ENCODE assay signal across 12 mouse cellular contexts in the genomic region with DNA sequence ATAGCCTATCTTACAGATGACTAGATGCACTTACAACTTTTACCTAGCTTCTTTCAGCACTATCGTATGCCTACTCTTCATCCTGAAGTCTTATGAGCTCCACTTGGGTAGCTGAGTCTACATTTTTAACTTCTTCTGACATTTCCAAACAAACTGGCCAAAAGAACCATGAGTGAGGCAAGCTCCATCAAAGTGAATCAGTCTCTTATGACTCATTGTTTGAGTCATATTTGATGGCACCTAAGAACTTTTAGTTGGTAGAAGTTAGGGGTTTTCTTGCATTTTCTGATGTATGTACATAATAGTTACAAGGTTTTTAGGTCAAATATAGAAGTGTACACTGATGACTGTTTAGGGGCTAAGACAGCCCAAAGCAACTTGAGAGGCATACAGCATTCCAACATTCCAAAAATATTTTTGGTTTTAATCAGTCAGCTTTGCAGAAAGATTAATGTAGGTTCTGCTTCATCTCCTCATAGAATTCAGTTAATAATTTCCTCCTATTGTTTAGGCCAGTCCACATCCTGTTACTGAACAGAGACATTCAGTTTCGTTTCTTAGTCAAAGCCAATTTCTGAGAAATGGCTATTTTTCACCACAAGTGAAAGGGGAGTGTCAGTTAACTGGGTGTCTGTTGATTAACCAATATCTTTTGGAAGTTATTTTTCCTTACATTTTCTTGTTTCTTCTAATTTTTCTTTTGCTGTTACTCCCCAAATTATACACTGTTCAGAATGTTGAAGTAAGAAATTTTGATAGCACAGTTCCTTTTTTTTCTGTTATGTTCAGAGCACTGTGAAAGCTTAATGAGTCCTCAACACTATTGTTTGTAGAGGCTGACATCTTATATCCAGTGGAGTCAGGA. TPM values are rescaled to one million over a fixed set of nuclear protein-coding genes. Genes with fewer than 3 reads are reported as not detected.
DNase-seq lines count a peak whose midpoint lies in the region; ATAC-seq and TF ChIP-seq lines count a peak whose summit lies in the region.
"Had no signal": no experiment of that assay in that cellular context is flagged by ENCODE, and none has a peak within 500 bp of the region (broad histone marks: within the 10 kb centered on the region; RNA-seq: fewer than 3 reads in every experiment).

No protein-coding gene starts in this region.

- no peak overlapping the region for H3K4me2 ChIP-seq in liver, embryonic 15.5 days
- H3K4me2 ChIP-seq in forebrain, embryonic 13.5 days = no peak overlapping the region
- H3K4me2 ChIP-seq: midbrain, embryonic 13.5 days had no signal

- CTCF ChIA-PET in Patski (lab: Charles Lee) = no interaction called here

- WGBS in liver, embryonic 15.5 days (ENCODE audit: insufficient replicate concordance) = 36% methylated on average over 2 of the region's 2 CpGs
- 77% methylated on average over 2 of the region's 2 CpGs for WGBS in forebrain, embryonic 13.5 days

- POLR2A ChIA-PET in Patski (lab: Charles Lee) = no interaction called here

- intact Hi-C loops in left cerebral cortex, postnatal 10 days (cut with DNase I) = no loop called here

- peak; percentile 96 for ATAC-seq in Patski
- peak; percentile 18; the same call in 1 of the 2 replicates for ATAC-seq in liver, embryonic 15.5 days (ENCODE audit: insufficient read depth)
- ATAC-seq in forebrain, embryonic 13.5 days = no peak
- ATAC-seq: midbrain, embryonic 13.5 days had no signal

- no peaks in the 10 kb centered on the region for H3K36me3 ChIP-seq in liver, embryonic 15.5 days (replicated peaks)
- H3K36me3 ChIP-seq in forebrain, embryonic 13.5 days (ENCODE audit: poor library complexity, severe bottlenecking) = no peaks in the 10 kb centered on the region
- H3K36me3 ChIP-seq: midbrain, embryonic 13.5 days had no signal

- H3K4me1 ChIP-seq in liver, embryonic 15.5 days (replicated peaks) = no peaks in the 10 kb centered on the region
- no peaks in the 10 kb centered on the region for H3K4me1 ChIP-seq in forebrain, embryonic 13.5 days
- H3K4me1 ChIP-seq: midbrain, embryonic 13.5 days had no signal

- peak; percentile 69 for DNase-seq in kidney, adult 9 months
- no peak for DNase-seq in kidney, postnatal 25 days
- DNase-seq in 416B (ENCODE audit: low read depth) (peak; percentile 76), Patski (ENCODE audit: low read depth, low spot score) (peak; percentile 48)
- no peak for DNase-seq in left cerebral cortex, postnatal 10 days (ENCODE audit: extremely low spot score in 1 of 2, low spot score in 2 of 2)
- DNase-seq in c-Kit-positive CD71-positive TER-119-positive erythroid progenitor cells, embryonic 14.5 days (ENCODE audit: low spot score) = no peak
- DNase-seq: cerebellum, postnatal 36 days; thymus, postnatal 36 days had no signal

- no peak overlapping the region for H3K4me3 ChIP-seq in liver, embryonic 15.5 days (replicated peaks)
- H3K4me3 ChIP-seq in forebrain, embryonic 13.5 days = no peak overlapping the region
- H3K4me3 ChIP-seq: midbrain, embryonic 13.5 days had no signal

- H3K27ac ChIP-seq in liver, embryonic 15.5 days (replicated peaks) = no peak overlapping the region
- H3K27ac ChIP-seq in forebrain, embryonic 13.5 days = no peak overlapping the region
- H3K27ac ChIP-seq: midbrain, embryonic 13.5 days had no signal

- no peaks in the 10 kb centered on the region for H3K9me3 ChIP-seq in liver, embryonic 15.5 days (replicated peaks)
- peaks cover 8% of the 10 kb centered on the region; the same call in 1 of the 2 replicates for H3K9me3 ChIP-seq in forebrain, embryonic 13.5 days (replicated peaks)

- no peaks in the 10 kb centered on the region for H3K27me3 ChIP-seq in Patski
- H3K27me3 ChIP-seq in liver, embryonic 15.5 days = no peaks in the 10 kb centered on the region
- H3K27me3 ChIP-seq in forebrain, embryonic 13.5 days = no peaks in the 10 kb centered on the region
- H3K27me3 ChIP-seq: midbrain, embryonic 13.5 days had no signal

- in situ Hi-C loops in Patski (cut with MboI; ENCODE audit: low pct_unique_long_range_greater_than_20kb) = no loop called here

- H3K9ac ChIP-seq in liver, embryonic 15.5 days = no peak overlapping the region
- no peak overlapping the region for H3K9ac ChIP-seq in forebrain, embryonic 13.5 days
- H3K9ac ChIP-seq: midbrain, embryonic 13.5 days had no signal

- no peak for TF ChIP-seq CTCF in Patski (IDR thresholded peaks at IDR 0.05)

RNA-seq across cellular contexts. Expression of a gene that starts 21.4 kb away (rescaled TPM):
- not detected for polyA plus RNA-seq in Patski (2021)
- polyA plus RNA-seq in liver, embryonic 15.5 days (2015; fragmentation: Nextera tagmentation; extraction: Ambion mirVana) = 0.58 and 0.67 TPM in 2 replicates
- 0.05 TPM in 2 replicates for polyA plus RNA-seq in forebrain, embryonic 13.5 days (2015; fragmentation: Nextera tagmentation; extraction: Ambion mirVana)
- under 1 TPM; 0.10 to 0.21 TPM for total RNA-seq in left cerebral cortex, postnatal 10 days (2021)
- total RNA-seq: MEL had no signal

Comparison
In these comparisons a context has a peak if more than half of its experiments do, and no peak if none do; other contexts are left out.
1. DNase-seq: peak in kidney, adult 9 months (single experiment), 416B (single experiment) and Patski (single experiment); none in kidney, postnatal 25 days (0 of 2), left cerebral cortex, postnatal 10 days (0 of 2) and c-Kit-positive CD71-positive TER-119-positive erythroid progenitor cells, embryonic 14.5 days (single experiment).